Mouse (Mus musculus) lung, adult 10 weeks (tissue): Measurements from ENCODE around the gene Elob. TPM values are rescaled to one million over a fixed set of nuclear protein-coding genes. Genes with fewer than 3 reads are reported as not detected.

Source experiments
- polyA plus RNA-seq: library from polyadenylated mRNA; stranded (reverse); fragments of 350-450 nt; fragmentation: Illumina TruSeq; extraction: RNeasy Lipid Tissue Mini Kit (QIAGEN cat#74804); gene quantifications from one replicate; pipeline ENCODE4 v1.2.3, GENCODE M21; 2014; ENCODE audit warnings: low read depth, low replicate concordance; ENCODE audit not compliant: insufficient read depth

Gene Elob
- 496 TPM for polyA plus RNA-seq

GRCm38 (mm10) chr17:23829064-23829619 is at the start of gene Elob:
Gene Elob (minus strand): TSS chr17:23829136.

GRCm38 (mm10) chr17:23867756-23868155 is 38.8 kb upstream of the Elob start, which contains the start of gene Prss21:
Gene Prss21 (plus strand): TSS chr17:23868056.

GRCm38 (mm10) chr17:23843812-23844273 is 14.9 kb upstream of the Elob start, which contains the start of the genes Prss32 and Prss41:
Gene Prss32 (plus strand): TSS chr17:23843855.
Gene Prss41 (minus strand): TSS chr17:23844172.

GRCm38 (mm10) chr17:23836006-23836575 is 7.2 kb upstream of the Elob start, which contains the start of gene Prss33:
Gene Prss33 (minus strand): TSS chr17:23836056.

GRCm38 (mm10) chr17:23790269-23791078 is 38.5 kb downstream of the Elob start, which contains the start of gene Srrm2:
Gene Srrm2 (plus strand): TSS chr17:23790532.

GRCm38 (mm10) chr17:23785561-23786471 is 43.1 kb downstream of the Elob start, which contains the start of gene Flywch2:
Gene Flywch2 (minus strand): TSS chr17:23786081.

Other genes starting within 250 kb of the Elob start
- 5.4 TPM for gene Zfp13, start 229.6 kb downstream of the Elob start, polyA plus RNA-seq
- not detected for gene Zscan10, start 228.3 kb downstream of the Elob start, polyA plus RNA-seq
- gene Mmp25, start 183.9 kb downstream of the Elob start, polyA plus RNA-seq, result 0.27 TPM
- gene Bicdl2, start 168.6 kb downstream of the Elob start, polyA plus RNA-seq, result 4.0 TPM
- gene Hcfc1r1, start 155.5 kb downstream of the Elob start, polyA plus RNA-seq, result 190 TPM
- gene Thoc6, start 155.3 kb downstream of the Elob start, polyA plus RNA-seq, result 13.9 TPM
- gene Tnfrsf12a, start 151.7 kb downstream of the Elob start, polyA plus RNA-seq, result 52.6 TPM
- gene Cldn6, start 149.9 kb downstream of the Elob start, polyA plus RNA-seq, result 0.33 TPM
- not detected for gene Cldn9, start 145.1 kb downstream of the Elob start, polyA plus RNA-seq
- gene 1520401A03Rik, start 106.4 kb downstream of the Elob start, polyA plus RNA-seq, result not detected
- 4.5 TPM for gene Pkmyt1, start 102.8 kb downstream of the Elob start, polyA plus RNA-seq
- 16.5 TPM for gene Paqr4, start 88.3 kb downstream of the Elob start, polyA plus RNA-seq
- 0.32 TPM for gene Kremen2, start 83.3 kb downstream of the Elob start, polyA plus RNA-seq
- gene Flywch1, start 57.5 kb downstream of the Elob start, polyA plus RNA-seq, result 21.7 TPM
- gene Flywch2, start 43.1 kb downstream of the Elob start, polyA plus RNA-seq, result 11.3 TPM
- gene Srrm2, start 38.6 kb downstream of the Elob start, polyA plus RNA-seq, result 98.6 TPM
- gene Prss33, start 6.9 kb upstream of the Elob start, polyA plus RNA-seq, result not detected
- not detected for gene Prss32, start 14.7 kb upstream of the Elob start, polyA plus RNA-seq
- 0.25 TPM for gene Prss41, start 15.0 kb upstream of the Elob start, polyA plus RNA-seq
- not detected for gene Prss21, start 38.9 kb upstream of the Elob start, polyA plus RNA-seq
- gene Dcpp1, start 51.7 kb upstream of the Elob start, polyA plus RNA-seq, result not detected
- gene Dcpp2, start 51.7 kb upstream of the Elob start, polyA plus RNA-seq, result not detected
- gene Dcpp3, start 88.3 kb upstream of the Elob start, polyA plus RNA-seq, result not detected
- not detected for gene Sbp, start 112.5 kb upstream of the Elob start, polyA plus RNA-seq
- gene Sbpl, start 126.1 kb upstream of the Elob start, polyA plus RNA-seq, result not detected
- 0.35 TPM for gene Prss30, start 151.4 kb upstream of the Elob start, polyA plus RNA-seq
- not detected for gene Prss22, start 169.0 kb upstream of the Elob start, polyA plus RNA-seq
- gene Prss27, start 209.0 kb upstream of the Elob start, polyA plus RNA-seq, result not detected
- 16.7 TPM for gene Kctd5, start 244.3 kb upstream of the Elob start, polyA plus RNA-seq